27 mouse cellular contexts compared by ENCODE assay signal in the genomic region with DNA sequence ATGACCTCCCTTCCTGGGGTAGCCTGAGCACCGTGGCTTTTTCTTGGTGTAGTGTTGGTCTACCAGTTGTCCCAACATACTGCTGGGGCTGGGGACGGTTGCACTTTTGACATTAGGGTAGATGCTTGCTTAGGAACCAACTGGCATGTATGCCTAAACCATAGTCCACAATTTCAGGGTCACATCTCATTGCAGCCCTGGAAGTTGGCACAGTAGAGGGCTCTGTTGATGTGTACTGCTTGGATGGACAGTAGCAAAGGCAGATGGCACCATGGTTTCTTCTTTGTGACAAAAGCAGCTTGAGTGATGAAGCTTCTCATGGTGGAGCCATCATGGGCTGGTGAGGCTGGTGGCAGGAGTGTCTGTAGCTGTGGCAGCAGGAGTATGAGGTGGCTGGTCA.
"Had no signal": no experiment of that assay in that cellular context is flagged by ENCODE, and none has a peak within 500 bp of the region (broad histone marks: within the 10 kb centered on the region; RNA-seq: fewer than 3 reads in every experiment).

No protein-coding gene starts in this region.

- H3K36me3 ChIP-seq: embryonic facial prominence, embryonic 10.5 days; embryonic facial prominence, embryonic 12.5 days; embryonic facial prominence, embryonic 13.5 days; embryonic facial prominence, embryonic 15.5 days; forebrain, embryonic 10.5 days; forebrain, embryonic 12.5 days; forebrain, embryonic 15.5 days had no signal

- H3K9ac ChIP-seq: embryonic facial prominence, embryonic 12.5 days; embryonic facial prominence, embryonic 13.5 days; embryonic facial prominence, embryonic 15.5 days; forebrain, embryonic 12.5 days; forebrain, embryonic 13.5 days; forebrain, embryonic 15.5 days; forebrain, postnatal 0 days had no signal

- H3K9me3 ChIP-seq: embryonic facial prominence, embryonic 10.5 days; embryonic facial prominence, embryonic 12.5 days; embryonic facial prominence, embryonic 13.5 days; embryonic facial prominence, embryonic 15.5 days; forebrain, embryonic 10.5 days; forebrain, embryonic 12.5 days; forebrain, embryonic 13.5 days; forebrain, embryonic 15.5 days had no signal

- H3K27me3 ChIP-seq: embryonic facial prominence, embryonic 12.5 days; embryonic facial prominence, embryonic 13.5 days; embryonic facial prominence, embryonic 15.5 days; forebrain, embryonic 12.5 days; forebrain, embryonic 13.5 days; forebrain, embryonic 15.5 days had no signal

- H3K27ac ChIP-seq: embryonic facial prominence, embryonic 10.5 days; embryonic facial prominence, embryonic 12.5 days; embryonic facial prominence, embryonic 13.5 days; embryonic facial prominence, embryonic 15.5 days; forebrain, embryonic 10.5 days; forebrain, embryonic 12.5 days; forebrain, embryonic 13.5 days; forebrain, embryonic 15.5 days; gastrocnemius, adult 2 months; heart, adult 2 months had no signal

- ATAC-seq: forebrain, embryonic 13.5 days; forebrain, embryonic 14.5 days; forebrain, embryonic 15.5 days; forebrain, embryonic 16.5 days; forebrain, postnatal 0 days had no signal

- H3K4me2 ChIP-seq: embryonic facial prominence, embryonic 12.5 days; embryonic facial prominence, embryonic 13.5 days; embryonic facial prominence, embryonic 15.5 days; forebrain, embryonic 12.5 days; forebrain, embryonic 13.5 days; forebrain, embryonic 15.5 days had no signal

- DNase-seq: cerebellum, adult 2 months; cerebellum, adult 8-10 months; cerebellum, adult 9-10 months; cerebellum, adult 9-11 months; cerebellum, postnatal 10 days; cerebellum, postnatal 14 days; cerebellum, postnatal 25 days; cerebellum, postnatal 36 days; embryo, embryonic 11 days; forebrain, postnatal 0 days; gastrocnemius, adult 2 months; gastrocnemius, postnatal 10 days; gastrocnemius, postnatal 14 days; gastrocnemius, postnatal 25 days; gastrocnemius, postnatal 36 days; heart, adult 2 months had no signal

- H3K4me1 ChIP-seq: embryonic facial prominence, embryonic 10.5 days; embryonic facial prominence, embryonic 12.5 days; embryonic facial prominence, embryonic 13.5 days; embryonic facial prominence, embryonic 15.5 days; forebrain, embryonic 10.5 days; forebrain, embryonic 12.5 days; forebrain, embryonic 13.5 days; forebrain, embryonic 15.5 days had no signal

- H3K4me3 ChIP-seq: embryonic facial prominence, embryonic 10.5 days; embryonic facial prominence, embryonic 12.5 days; embryonic facial prominence, embryonic 13.5 days; embryonic facial prominence, embryonic 15.5 days; erythroblast, embryonic 14.5 days; forebrain, embryonic 10.5 days; forebrain, embryonic 12.5 days; forebrain, embryonic 13.5 days; forebrain, embryonic 15.5 days; gastrocnemius, adult 2 months; heart, adult 2 months had no signal
